Mouse (Mus musculus) heart, postnatal 14 days (tissue): ENCODE results near the gene 9130230L23Rik. TPM values are rescaled to one million over a fixed set of nuclear protein-coding genes. Genes with fewer than 3 reads are reported as not detected.

Source experiments
- DNase-seq, 2 experiments: peaks; one replicate each; pipeline ENCODE4 v3.0.0; 2021 to 2022
- intact Hi-C: fragments of 180-260 bp; cut with DNase I; formaldehyde crosslinking; loops from one replicate; pipeline ENCODE4 v1.15.1; 2025
- total RNA-seq, 2 experiments: library from RNA; stranded (reverse); gene quantifications; 2 replicates each; pipeline ENCODE4 v1.2.3; 2021

Gene 9130230L23Rik
- total RNA-seq, 2 experiments from 2014 or later, result not detected

- intact Hi-C loops, result no loop called here
These were observed 47.7 kb downstream of the 9130230L23Rik start for GRCm38 (mm10) chr5:65956144-65957008.

DNA sequence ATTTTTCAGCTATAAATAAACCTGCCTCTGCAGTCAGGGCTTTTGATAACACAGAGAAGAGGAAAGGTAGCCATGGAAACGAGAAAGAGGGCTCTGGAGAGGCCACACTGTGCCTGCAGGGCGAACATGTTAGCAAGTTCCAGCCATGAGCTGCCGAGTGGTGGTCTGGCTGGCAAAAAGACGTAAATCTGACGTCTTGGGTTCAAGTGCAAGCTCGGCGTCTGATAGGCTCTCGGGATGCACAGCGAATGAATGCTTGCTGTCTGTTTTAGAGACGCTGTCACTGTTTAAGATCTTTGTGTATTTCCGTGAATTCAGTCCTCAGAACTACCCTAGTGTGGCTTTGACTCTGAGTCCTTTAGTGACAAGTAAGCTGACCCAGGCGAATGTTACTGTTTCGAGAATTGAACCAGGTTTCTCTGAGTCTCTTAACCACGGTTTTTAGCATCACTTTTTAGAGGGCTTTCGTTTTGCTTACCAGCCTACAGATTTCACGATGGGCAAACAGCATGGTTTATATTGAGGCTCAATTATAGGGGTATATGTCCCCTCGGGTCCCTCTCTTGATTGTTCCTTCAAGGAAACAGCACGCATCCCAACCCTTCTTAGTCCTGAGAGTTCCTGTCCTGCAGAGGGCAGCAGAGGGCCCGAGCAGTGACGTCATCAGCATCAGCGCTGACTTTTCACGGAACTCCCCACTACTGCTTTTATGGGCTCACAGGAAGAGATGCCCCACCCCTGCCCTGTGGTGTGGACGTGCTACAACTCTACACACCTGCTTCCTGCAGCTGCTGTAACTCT lies 48.5 kb downstream of the 9130230L23Rik start:
- intact Hi-C loops, result no loop called here
- peak; percentile 80 to 87 for DNase-seq

More at GRCm38 (mm10) chr5:65956144-65957008, 47.7 kb downstream of the 9130230L23Rik start:
- no peak for DNase-seq

- DNase-seq, result no peak
- intact Hi-C loops, result no loop called here
These were observed 49.7 kb downstream of the 9130230L23Rik start for GRCm38 (mm10) chr5:65954130-65955080.

- intact Hi-C loops, result no loop called here
- DNase-seq, result no peak
These were observed 52.6 kb downstream of the 9130230L23Rik start for GRCm38 (mm10) chr5:65951513-65951909.

DNA sequence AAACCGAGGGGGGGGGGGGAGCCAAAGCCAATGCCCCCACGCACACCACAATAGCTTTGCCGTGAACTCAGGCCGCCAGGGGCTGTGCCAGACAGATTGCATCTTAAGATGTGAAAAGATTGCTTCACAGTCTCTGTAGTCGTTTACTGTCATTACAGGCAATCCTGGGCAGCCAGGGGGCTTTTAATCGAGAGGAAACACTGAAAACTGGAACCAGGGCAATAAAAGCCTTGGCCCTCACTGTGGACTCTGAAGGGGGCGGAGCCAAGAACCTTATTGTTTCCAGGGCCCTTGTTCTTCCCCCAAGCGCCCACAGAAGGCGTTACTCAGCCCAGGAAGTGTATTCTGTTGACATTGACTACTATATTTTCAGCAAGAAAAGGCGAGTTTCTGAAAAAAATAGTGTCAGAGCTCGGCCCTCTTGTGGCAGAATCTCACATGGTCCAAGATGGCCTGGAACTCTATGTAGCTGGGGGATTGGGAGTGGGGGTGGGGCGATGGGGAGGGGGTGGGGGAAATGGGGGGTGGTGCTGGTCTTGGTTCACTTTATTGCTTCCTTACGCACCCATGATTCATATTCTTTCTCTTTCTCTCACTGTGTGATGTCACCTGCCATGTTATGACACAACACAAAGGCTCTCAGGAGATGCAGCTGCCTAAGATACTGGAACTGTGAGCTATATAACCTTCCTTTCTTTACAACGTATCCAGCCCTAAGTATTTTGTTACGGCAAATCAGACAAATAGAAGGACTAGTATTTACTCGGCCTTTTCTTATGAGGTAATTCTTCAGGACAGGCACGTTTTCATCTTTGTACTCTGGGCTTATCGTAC lies 53.2 kb downstream of the 9130230L23Rik start:
- no peak for DNase-seq
- intact Hi-C loops, result no loop called here

DNA sequence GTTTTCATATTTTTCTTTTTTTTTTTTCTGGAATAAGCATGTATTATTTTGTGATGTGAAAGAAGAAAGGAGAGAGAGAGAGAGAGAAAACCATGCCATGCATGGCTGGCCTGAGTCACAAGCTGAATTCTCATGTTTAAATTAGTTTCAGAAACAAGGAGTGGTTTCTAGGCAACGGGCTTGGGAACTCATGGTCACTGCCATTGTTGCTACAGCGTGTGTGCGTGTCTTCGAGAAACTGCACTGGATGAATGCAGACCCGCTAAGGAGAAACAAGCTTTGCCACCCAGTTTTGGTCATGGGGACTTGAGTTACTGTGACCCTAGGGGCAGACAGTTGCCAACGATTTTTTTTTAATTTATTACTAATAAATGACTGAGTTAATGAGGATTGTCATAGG lies 53.8 kb downstream of the 9130230L23Rik start:
- intact Hi-C loops, result no loop called here
- DNase-seq, result no peak

DNA sequence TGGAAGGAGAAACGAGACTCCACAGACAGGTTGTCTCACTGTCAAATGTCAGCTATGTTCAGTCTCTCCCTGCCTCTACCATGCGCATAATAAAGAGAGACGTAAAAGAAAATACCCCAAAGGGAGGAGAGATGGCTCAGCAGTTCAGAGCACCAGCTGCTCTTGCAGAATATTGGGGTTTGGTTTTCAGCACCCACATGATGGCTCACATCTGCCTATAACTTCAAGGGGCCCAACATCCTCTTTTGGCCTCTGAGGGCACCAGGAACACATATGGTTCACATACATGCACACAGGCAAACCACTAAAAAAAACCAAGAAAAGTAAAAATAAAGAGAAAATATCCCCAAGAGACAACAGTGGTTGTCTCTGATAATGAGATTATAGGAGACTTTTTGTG lies 54.3 kb downstream of the 9130230L23Rik start:
- DNase-seq, result no peak
- intact Hi-C loops, result no loop called here

DNA sequence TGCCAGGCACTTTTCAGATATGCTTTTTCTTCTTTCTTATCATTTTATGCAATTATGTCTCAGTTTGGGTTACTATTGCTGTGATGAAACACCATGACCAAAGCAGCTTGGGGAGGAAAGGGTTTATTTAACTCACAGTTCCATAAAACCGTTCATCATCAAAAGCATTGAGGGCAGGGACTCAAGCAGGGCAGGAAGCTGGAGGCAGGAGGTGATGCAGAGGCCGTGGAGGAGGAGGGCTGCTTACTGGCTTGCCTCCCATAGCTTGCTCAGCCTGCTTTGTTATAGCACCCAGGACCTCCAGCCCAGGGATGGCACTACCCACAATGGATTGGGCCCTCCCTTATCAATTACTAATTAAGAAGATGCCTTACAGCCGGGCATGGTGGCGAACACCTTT lies 62.9 kb downstream of the 9130230L23Rik start:
- DNase-seq, result no peak
- intact Hi-C loops, result no loop called here

- peak; percentile 79 to 89 for DNase-seq
- intact Hi-C loops, result loop anchor here (1.0 to 5.0 kb wide), 2 partner anchors 115 to 171 kb away; no protein-coding TSS in a partner anchor
These were observed 65.9 kb downstream of the 9130230L23Rik start for GRCm38 (mm10) chr5:65937998-65938715.

- intact Hi-C loops, result loop anchor here (5.0 kb wide), 1 partner anchor 170 kb away; no protein-coding TSS in a partner anchor
- no peak for DNase-seq
These were observed 66.9 kb downstream of the 9130230L23Rik start for GRCm38 (mm10) chr5:65937011-65937726.

- no peak for DNase-seq
- intact Hi-C loops, result loop anchor here (5.0 kb wide), 1 partner anchor 167 kb away; no protein-coding TSS in a partner anchor
These were observed 69.3 kb downstream of the 9130230L23Rik start, which contains the start of gene Chrna9 for GRCm38 (mm10) chr5:65934783-65935182. TSS of gene Chrna9 (plus strand) at chr5:65934921.

DNA sequence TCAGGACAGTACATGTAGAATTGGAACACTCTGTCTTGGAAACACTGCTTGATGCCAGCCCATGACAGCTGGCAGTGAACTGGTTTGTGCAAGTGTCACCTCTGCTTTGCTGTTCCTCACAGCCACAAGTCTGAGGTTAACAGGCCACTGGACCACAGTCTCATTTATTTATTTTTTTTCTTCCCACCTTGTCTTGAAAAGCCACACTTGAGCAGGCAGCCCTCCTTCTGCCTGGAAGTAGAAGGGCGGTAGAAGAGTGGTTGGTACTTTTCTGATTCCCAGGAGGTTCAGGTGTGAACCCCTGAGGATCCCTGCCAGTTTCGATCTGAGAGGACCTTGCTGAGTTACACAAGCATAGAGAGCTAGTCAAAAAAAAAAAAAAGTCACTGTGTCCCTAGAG lies 70.3 kb downstream of the 9130230L23Rik start:
- DNase-seq, result no peak
- intact Hi-C loops, result no loop called here

- intact Hi-C loops, result no loop called here
- DNase-seq, result no peak
These were observed 70.8 kb downstream of the 9130230L23Rik start for GRCm38 (mm10) chr5:65933258-65933657.

DNA sequence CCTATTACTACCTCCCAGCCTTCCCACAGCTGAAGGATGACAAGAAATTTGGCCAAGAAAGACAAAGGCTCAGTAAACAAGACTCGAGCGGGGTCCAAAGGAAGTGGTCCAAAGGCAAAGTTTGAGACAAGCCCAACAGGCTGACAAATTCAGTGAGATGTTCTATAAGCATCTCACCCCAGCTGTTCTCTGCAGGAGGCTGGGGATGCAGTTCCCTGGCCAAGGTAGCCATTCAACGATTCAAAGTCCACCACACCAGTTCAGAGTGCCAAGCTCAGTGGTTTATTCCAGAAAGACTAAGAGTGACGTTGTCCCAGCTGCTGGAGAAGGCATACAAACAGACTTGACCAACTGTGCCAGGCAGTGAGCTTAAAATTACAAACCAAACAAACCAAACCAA lies 73.9 kb downstream of the 9130230L23Rik start:
- DNase-seq, result no peak
- intact Hi-C loops, result no loop called here
